Mouse (Mus musculus) limb, embryonic 14.5 days (tissue): ENCODE measurements around the gene Psmd11. TPM values are rescaled to one million over a fixed set of nuclear protein-coding genes. Genes with fewer than 3 reads are reported as not detected.
A peak's percentile ranks its signal among the peaks of the same experiment; 100 is the strongest.

Experiments used
- ATAC-seq: fragments of 200-750 bp; cut with Nextera tagmentation; 2 replicates; pipeline ENCODE4 v1.8.0; 2017; ENCODE audit warnings: low read depth, moderate number of reproducible peaks, moderate TSS enrichment; ENCODE audit not compliant: low FRiP score
- DNase-seq: peaks from one replicate; pipeline ENCODE4 v3.0.0-alpha.2; 2015; ENCODE audit warnings: low spot score
- H3K27ac ChIP-seq: fragments of 300-500 bp; sonication (generic); replicated peaks from 2 replicates; pipeline ENCODE4 v1.5.1; 2014; ENCODE audit warnings: low read depth, mild to moderate bottlenecking, low read length, moderate library complexity, mixed read lengths
- H3K27me3 ChIP-seq: fragments of 300-500 bp; sonication (generic); 2 replicates; pipeline ENCODE4 v1.6.1; 2014; ENCODE audit warnings: low read length, mixed read lengths; ENCODE audit not compliant: control insufficient read depth, insufficient read depth
- H3K36me3 ChIP-seq: fragments of 300-500 bp; sonication (generic); 2 replicates; pipeline ENCODE4 v1.6.1; 2014; ENCODE audit warnings: mild to moderate bottlenecking, low read length, moderate library complexity, mixed read lengths; ENCODE audit not compliant: control insufficient read depth, insufficient read depth
- H3K4me1 ChIP-seq: fragments of 300-500 bp; sonication (generic); 2 replicates; pipeline ENCODE4 v1.6.1; 2014; ENCODE audit warnings: antibody characterized with exemption, low read length, mixed read lengths; ENCODE audit not compliant: control insufficient read depth, insufficient read depth
- H3K4me2 ChIP-seq: fragments of 300-500 bp; sonication (generic); replicated peaks from 2 replicates; pipeline ENCODE4 v1.6.1; 2014; ENCODE audit warnings: low read depth, mild to moderate bottlenecking, low read length, moderate library complexity; ENCODE audit not compliant: severe bottlenecking
- H3K4me3 ChIP-seq: fragments of 300-500 bp; sonication (generic); replicated peaks from 2 replicates; pipeline ENCODE4 v1.5.1; 2014; ENCODE audit warnings: low read length
- H3K9ac ChIP-seq: fragments of 300-500 bp; sonication (generic); 2 replicates; pipeline ENCODE4 v1.6.1; 2014; ENCODE audit warnings: mild to moderate bottlenecking, low read depth, low read length, moderate library complexity; ENCODE audit not compliant: severe bottlenecking
- H3K9me3 ChIP-seq: fragments of 300-500 bp; sonication (generic); 2 replicates; pipeline ENCODE4 v1.6.1; 2016; ENCODE audit warnings: low read length; ENCODE audit not compliant: control insufficient read depth
- POLR2A ChIP-seq: fragments of 200-500 bp; IDR thresholded peaks from 2 replicates; pipeline ENCODE4 v1.8.0; 2012; ENCODE audit warnings: inconsistent platforms, mild to moderate bottlenecking, moderate library complexity, borderline replicate concordance; ENCODE audit not compliant: insufficient read depth, insufficient read length; ENCODE audit errors: extremely low read depth
- WGBS: fragments of 180-500 bp; shearing (Covaris S2); extraction: QIAGEN DNeasy Blood & Tissue Kit; methylation state at CpG from one replicate; pipeline ENCODE4 v1.1.7; 2014; 5-methylcytosine and 5-hydroxymethylcytosine counted together
- polyA plus RNA-seq, 2 experiments: library from polyadenylated mRNA; depleted of rRNA in 1 of 2; stranded (reverse) in 1 of 2; unstranded in 1 of 2; fragments of >200 nt; fragmentation: Nextera tagmentation in 1 of 2; extraction: Ambion mirVana in 1 of 2; gene quantifications; 2 replicates each; pipeline versions ENCODE4 v1.2.1 to v1.2.3; 2012 to 2014

The Psmd11 gene
- polyA plus RNA-seq, 2 experiments = 86.9 to 261 TPM

DNA sequence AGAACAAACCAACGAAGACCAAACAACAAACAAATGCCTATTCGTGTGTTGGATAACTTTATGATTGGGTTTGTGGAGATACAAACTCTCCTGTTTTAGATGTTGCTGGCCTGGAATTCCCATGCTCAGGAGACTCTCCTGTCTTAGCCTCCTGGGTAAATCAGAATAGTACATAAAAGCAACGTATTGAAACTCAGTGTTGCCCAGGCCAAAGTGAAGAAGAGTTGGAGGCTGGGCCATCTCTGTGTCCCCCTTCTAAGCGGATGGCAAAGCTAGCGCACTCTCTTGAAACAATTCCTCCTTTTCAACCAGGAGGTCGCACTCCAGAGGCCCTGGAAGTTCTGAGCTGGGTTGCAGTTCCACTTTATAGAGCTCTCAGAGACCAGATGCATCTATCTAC lies 74.9 kb downstream of the Psmd11 start:
- WGBS = 88% methylated on average over 6 of the region's 6 CpGs
- Histone ChIP-seq H3K9me3 (no peaks in the 10 kb centered on the region), H3K36me3 (no peaks in the 10 kb centered on the region), H3K4me3 (no peak overlapping the region), H3K9ac (no peak overlapping the region), H3K4me1 (peaks cover 12% of the 10 kb centered on the region), H3K27ac (no peak overlapping the region), H3K27me3 (no peaks in the 10 kb centered on the region), H3K4me2 (no peak overlapping the region)
- ATAC-seq = no peak
- TF ChIP-seq POLR2A = no peak
- DNase-seq = no peak

DNA sequence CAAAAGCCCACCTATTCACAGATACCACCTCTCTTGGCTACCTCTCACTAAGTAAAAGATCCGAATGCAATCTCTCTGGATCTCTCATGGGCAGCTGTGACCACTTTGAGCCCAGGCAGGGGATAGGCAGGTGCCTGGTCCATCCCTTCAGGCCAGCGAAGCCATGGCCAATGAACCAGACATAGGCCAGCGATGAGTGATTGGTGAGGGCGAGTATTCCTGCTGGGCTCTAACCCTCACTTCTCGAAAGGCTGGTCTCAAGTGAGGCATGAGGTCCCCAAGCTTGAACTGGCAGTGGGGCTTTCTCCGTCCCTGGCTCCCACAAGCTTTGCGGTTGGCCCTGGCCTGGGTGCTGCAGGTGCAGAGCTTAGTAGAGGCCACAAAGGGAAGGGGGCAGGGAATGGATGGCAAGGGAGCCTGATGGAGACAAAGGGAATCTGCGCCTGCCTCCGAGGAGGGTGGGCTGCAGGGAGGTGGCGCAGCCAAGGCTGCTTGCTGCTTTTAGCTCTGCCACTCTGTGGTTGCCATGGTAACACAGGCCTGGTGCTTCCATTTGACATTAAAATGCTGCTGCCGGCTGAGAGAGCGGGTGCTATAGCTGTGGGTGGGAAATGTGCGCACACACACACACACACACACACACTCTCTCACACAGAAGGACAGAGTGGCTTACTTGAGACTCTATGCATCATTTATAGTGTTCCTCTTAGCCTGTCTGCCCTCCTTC lies 75.5 kb downstream of the Psmd11 start:
- Histone ChIP-seq H3K4me3 (no peak overlapping the region), H3K27ac (no peak overlapping the region), H3K9me3 (no peaks in the 10 kb centered on the region), H3K9ac (0 out of 2 replicates have a peak overlapping the region, but pooled peaks have one; percentile 12), H3K36me3 (no peaks in the 10 kb centered on the region), H3K4me2 (no peak overlapping the region), H3K4me1 (peaks cover 14% of the 10 kb centered on the region), H3K27me3 (no peaks in the 10 kb centered on the region)
- DNase-seq (peak; percentile 46), ATAC-seq (0 out of 2 replicates have a peak, but pooled peaks have one; percentile 25)
- no peak for TF ChIP-seq POLR2A
- 23% methylated on average over 13 of the region's 13 CpGs for WGBS

DNA sequence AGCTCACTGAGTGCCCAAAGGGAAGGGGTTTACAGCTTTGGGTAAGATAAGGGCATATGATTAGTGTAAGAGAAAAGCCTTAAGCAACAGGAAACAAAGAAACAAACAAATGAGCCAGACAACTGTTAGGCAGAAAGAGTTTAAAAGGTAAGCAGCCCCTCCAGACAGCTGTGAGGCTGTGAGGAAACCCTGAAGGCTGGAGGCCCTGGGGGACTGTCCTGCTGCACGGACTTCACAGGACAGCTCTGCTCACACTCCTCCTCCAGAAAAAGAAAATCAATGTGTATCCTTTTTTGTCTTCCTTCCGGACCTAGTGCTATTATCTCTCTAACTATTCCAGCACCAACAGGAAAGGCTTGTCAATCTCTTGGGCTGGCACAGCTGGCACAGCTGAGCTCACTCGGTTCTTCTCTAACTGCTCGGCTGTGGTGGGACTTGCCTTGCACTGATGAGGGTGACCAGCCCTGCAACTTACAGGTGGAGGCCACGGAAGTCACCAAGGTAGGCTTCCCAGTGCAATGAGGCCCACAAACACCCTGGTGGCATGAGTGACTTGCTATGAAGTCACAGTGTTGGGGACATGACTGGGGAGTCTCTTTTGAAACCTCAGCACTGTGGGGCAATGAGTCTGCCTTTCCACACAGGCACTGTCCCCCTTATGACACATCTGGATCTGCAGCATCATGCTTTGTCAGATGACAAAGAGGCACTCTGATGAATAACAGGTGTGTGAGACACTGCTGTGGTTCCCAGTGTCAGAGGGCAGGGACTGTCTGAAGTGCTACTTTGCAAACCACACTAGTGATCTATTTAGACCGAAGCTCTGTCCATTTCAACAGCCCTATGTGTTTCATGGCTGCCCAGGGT lies 76.3 kb downstream of the Psmd11 start:
- Histone ChIP-seq H3K36me3 (no peaks in the 10 kb centered on the region), H3K9ac (no peak overlapping the region), H3K4me1 (peaks cover 19% of the 10 kb centered on the region), H3K27me3 (no peaks in the 10 kb centered on the region), H3K4me2 (no peak overlapping the region), H3K4me3 (no peak overlapping the region), H3K9me3 (no peaks in the 10 kb centered on the region), H3K27ac (no peak overlapping the region)
- DNase-seq = no peak
- 44% methylated on average over 6 of the region's 6 CpGs for WGBS
- TF ChIP-seq POLR2A = no peak
- no peak for ATAC-seq

DNA sequence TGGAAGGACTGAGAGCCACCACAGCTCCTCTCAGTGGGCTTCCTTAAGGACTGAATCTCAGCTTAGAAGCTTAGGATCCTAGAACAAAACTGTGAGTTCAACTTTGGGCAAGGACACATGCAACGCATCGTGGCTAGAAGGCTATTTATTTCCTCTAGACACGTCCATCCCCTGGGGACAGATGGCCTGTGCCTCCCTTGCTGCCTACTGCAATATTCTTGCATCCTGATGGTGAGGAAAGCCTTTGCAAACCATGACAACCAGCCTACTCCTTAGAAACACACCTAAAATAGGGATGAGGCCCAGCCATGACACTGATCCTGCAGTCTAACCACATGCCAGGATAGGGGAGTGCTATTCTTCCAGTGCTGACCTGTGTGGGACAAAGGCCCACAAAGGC lies 77.2 kb downstream of the Psmd11 start:
- no peaks in the 10 kb centered on the region for H3K36me3 ChIP-seq
- DNase-seq (no peak), ATAC-seq (no peak)
- H3K9ac ChIP-seq = no peak overlapping the region
- no peak overlapping the region for H3K4me2 ChIP-seq
- H3K27me3 ChIP-seq = no peaks in the 10 kb centered on the region
- peaks cover 19% of the 10 kb centered on the region for H3K4me1 ChIP-seq
- TF ChIP-seq POLR2A = no peak
- no peak overlapping the region for H3K27ac ChIP-seq
- 91% methylated on average over 3 of the region's 3 CpGs for WGBS
- H3K4me3 ChIP-seq = no peak overlapping the region
- no peaks in the 10 kb centered on the region for H3K9me3 ChIP-seq

DNA sequence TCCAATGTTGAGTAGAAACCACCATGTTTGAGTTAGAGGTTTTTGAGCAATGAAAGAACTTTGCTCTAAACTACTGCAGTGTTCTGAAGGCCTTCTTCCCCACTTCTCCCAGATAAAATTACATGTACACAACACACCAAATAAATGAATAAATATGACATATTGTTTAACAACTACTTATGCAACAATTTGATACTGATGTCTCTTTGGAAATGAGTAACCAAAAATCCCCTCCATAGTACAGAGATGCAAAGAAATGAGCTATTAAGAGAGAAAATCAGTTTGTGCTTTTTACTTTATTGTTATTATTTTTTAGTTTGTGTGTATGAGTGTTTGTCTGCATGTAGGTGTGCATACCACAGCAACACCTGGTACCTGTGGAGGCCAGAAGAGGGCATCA lies 78.1 kb downstream of the Psmd11 start:
- no peaks in the 10 kb centered on the region for H3K27me3 ChIP-seq
- no peak overlapping the region for H3K9ac ChIP-seq
- no peaks in the 10 kb centered on the region for H3K36me3 ChIP-seq
- H3K9me3 ChIP-seq = no peaks in the 10 kb centered on the region
- H3K27ac ChIP-seq = no peak overlapping the region
- peaks cover 19% of the 10 kb centered on the region for H3K4me1 ChIP-seq
- ATAC-seq (no peak), DNase-seq (no peak)
- H3K4me2 ChIP-seq = no peak overlapping the region
- H3K4me3 ChIP-seq = no peak overlapping the region
- no peak for TF ChIP-seq POLR2A
